Mouse (Mus musculus): ENCODE data around the gene Ctsd. TPM values are rescaled to one million over a fixed set of nuclear protein-coding genes. Genes with fewer than 3 reads are reported as not detected.

Ctsd gene
- polyA plus RNA-seq, 1 experiment from 2014 or later, result 163 TPM

DNA sequence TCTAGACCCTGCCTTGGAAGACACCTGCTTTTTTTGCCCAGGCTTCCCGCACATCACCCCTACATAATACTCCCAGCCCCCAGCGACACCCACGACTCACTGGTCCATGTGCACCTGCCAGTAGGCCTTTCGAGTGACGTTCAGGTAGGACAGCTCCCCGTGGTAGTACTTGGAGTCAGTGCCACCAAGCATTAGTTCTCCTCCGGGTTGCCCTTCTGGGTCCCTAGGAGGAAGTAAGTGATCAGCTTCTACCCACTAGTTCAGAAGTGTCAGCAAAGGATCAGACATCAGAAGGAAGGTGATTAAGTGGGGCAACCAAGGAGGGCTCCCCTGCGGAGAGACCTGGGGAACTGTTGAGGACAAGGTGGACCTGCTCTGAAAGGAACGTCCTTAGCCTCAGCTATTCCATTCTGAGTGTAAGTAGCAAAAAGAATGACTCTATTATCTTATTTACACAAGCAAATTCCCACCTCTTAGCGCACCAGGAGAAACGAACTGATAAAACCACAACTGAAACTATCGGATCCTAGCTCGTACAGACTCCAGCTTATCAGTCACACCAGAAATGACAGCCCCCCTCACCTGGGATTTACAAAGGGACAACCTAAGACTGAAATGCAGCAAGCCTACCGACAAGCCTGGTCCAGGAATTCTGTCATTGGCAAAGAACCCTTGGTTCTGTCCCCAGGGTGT lies 10.5 kb downstream of the Ctsd start:
- DNase-seq (ENCODE audit: low spot score), result no peak
- no peak overlapping the region for H3K4me2 ChIP-seq (ENCODE audit: low read depth, low read length)
- 93% methylated on average over 14 of the region's 14 CpGs for WGBS
- no peak for ATAC-seq (replicated peaks; ENCODE audit: insufficient number of reproducible peaks, low FRiP score, low TSS enrichment, low read depth)
- H3K27me3 ChIP-seq (ENCODE audit: control insufficient read depth, insufficient read depth, low read length), result peaks cover 4% of the 10 kb centered on the region
- no peaks in the 10 kb centered on the region; the same call in 1 of the 2 replicates for H3K4me1 ChIP-seq (ENCODE audit: control insufficient read depth, insufficient read depth, low read length)
- no peak overlapping the region for H3K9ac ChIP-seq (replicated peaks; ENCODE audit: low read length)
- no peak overlapping the region for H3K27ac ChIP-seq (replicated peaks; ENCODE audit: low read depth, low read length)
- no peak overlapping the region for H3K4me3 ChIP-seq (ENCODE audit: low read depth, low read length)
- no peaks in the 10 kb centered on the region for H3K9me3 ChIP-seq (replicated peaks; ENCODE audit: control insufficient read depth, low read length)
- H3K36me3 ChIP-seq (replicated peaks; ENCODE audit: control insufficient read depth, insufficient read depth, low read depth, low read length), result peaks cover 7% of the 10 kb centered on the region

DNA sequence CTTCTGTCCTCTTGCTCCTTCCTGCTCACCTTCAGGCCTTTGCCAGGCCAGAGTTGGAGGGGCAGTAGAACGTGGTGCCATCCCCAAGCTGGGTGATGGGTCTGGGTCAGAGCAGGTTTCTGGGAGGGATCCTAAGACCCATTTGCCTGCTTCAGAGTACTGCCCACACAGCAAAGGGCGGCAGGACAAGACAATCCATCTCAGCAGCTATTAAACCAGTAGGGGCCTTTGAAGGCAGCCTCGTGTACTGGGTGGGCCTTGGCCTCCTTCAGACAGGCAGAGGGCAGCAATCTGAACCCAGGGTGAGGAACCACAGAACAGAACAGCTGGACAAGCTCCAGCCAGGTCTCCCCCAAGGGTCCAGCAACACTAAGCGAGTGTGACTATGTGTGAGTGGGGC lies 11.7 kb downstream of the Ctsd start:
- Histone ChIP-seq H3K9me3 (replicated peaks; ENCODE audit: control insufficient read depth, low read length) (no peaks in the 10 kb centered on the region), H3K4me1 (ENCODE audit: control insufficient read depth, insufficient read depth, low read length) (no peaks in the 10 kb centered on the region; the same call in 1 of the 2 replicates), H3K9ac (replicated peaks; ENCODE audit: low read length) (no peak overlapping the region), H3K4me2 (ENCODE audit: low read depth, low read length) (no peak overlapping the region), H3K36me3 (replicated peaks; ENCODE audit: control insufficient read depth, insufficient read depth, low read depth, low read length) (peaks cover 5% of the 10 kb centered on the region; the same call in 1 of the 2 replicates), H3K27ac (replicated peaks; ENCODE audit: low read depth, low read length) (no peak overlapping the region), H3K4me3 (ENCODE audit: low read depth, low read length) (no peak overlapping the region), H3K27me3 (ENCODE audit: control insufficient read depth, insufficient read depth, low read length) (peaks cover 17% of the 10 kb centered on the region)
- WGBS, result 93% methylated on average over 4 of the region's 4 CpGs
- DNase-seq (ENCODE audit: low spot score) (no peak), ATAC-seq (replicated peaks; ENCODE audit: insufficient number of reproducible peaks, low FRiP score, low TSS enrichment, low read depth) (no peak)

DNA sequence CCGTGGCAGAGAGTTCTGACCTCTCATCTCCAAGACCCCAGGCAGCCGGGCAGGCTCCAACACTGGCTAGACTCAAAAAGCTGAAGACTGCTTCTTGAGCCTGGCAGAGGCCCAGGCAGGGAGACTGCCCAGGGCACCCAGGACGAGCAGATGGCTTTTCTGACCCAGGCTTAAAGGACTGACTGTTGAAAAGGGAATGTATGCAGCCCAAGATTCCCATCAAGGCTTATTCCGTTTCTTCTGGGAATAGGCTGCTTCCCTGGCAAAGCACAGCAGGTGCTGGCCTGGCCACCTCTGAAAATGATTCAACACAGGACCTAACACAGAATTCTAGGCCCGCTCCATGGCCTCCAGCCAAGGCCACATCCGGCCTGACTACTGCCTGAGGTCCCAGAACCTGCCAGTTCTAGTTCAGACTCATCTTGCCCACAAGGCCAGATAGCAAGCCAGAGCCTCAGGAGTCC lies 12.5 kb downstream of the Ctsd start:
- Histone ChIP-seq H3K27me3 (ENCODE audit: control insufficient read depth, insufficient read depth, low read length) (peaks cover 22% of the 10 kb centered on the region), H3K4me2 (ENCODE audit: low read depth, low read length) (no peak overlapping the region), H3K4me1 (ENCODE audit: control insufficient read depth, insufficient read depth, low read length) (no peaks in the 10 kb centered on the region; the same call in 1 of the 2 replicates), H3K9ac (replicated peaks; ENCODE audit: low read length) (no peak overlapping the region), H3K36me3 (replicated peaks; ENCODE audit: control insufficient read depth, insufficient read depth, low read depth, low read length) (peaks cover 3% of the 10 kb centered on the region; the same call in 1 of the 2 replicates), H3K4me3 (ENCODE audit: low read depth, low read length) (no peak overlapping the region), H3K27ac (replicated peaks; ENCODE audit: low read depth, low read length) (no peak overlapping the region), H3K9me3 (replicated peaks; ENCODE audit: control insufficient read depth, low read length) (no peaks in the 10 kb centered on the region)
- DNase-seq (ENCODE audit: low spot score), result no peak
- ATAC-seq (replicated peaks; ENCODE audit: insufficient number of reproducible peaks, low FRiP score, low TSS enrichment, low read depth), result no peak
- 72% methylated on average over 6 of the region's 6 CpGs for WGBS

DNA sequence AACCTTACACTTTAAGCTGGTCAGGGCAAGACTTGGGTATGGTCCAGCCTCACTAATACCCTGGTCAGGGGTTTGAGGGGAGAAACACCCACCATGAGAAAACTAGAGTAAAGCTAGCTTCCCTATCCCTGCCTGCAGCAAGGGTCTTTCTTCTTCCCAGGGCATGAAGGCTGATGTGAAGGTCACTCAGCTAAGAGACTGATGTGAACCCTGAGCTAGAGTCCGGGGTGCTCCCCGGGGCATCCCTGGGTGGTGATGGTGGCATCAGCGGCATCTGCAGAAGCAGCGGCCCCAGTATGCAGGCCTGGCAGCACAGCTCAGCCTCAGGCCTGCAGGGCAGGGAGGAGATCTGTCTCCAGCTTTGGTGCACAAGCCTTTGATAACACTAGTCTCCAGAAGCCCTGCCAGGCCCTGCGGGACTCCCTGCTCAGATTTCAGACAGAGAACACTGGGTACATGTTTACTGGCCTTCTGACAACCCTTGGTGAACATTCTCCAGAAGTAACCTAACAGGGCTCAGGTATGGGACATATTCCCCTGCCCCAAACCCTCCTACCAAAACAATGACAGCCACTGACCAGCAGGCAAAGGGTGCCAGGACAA lies 13.3 kb downstream of the Ctsd start:
- 86% methylated on average over 5 of the region's 5 CpGs for WGBS
- DNase-seq (ENCODE audit: low spot score) (no peak), ATAC-seq (replicated peaks; ENCODE audit: insufficient number of reproducible peaks, low FRiP score, low TSS enrichment, low read depth) (no peak)
- Histone ChIP-seq H3K4me3 (ENCODE audit: low read depth, low read length) (no peak overlapping the region), H3K9me3 (replicated peaks; ENCODE audit: control insufficient read depth, low read length) (no peaks in the 10 kb centered on the region), H3K4me1 (ENCODE audit: control insufficient read depth, insufficient read depth, low read length) (no peaks in the 10 kb centered on the region; the same call in 1 of the 2 replicates), H3K9ac (replicated peaks; ENCODE audit: low read length) (no peak overlapping the region), H3K27me3 (ENCODE audit: control insufficient read depth, insufficient read depth, low read length) (peaks cover 22% of the 10 kb centered on the region), H3K36me3 (replicated peaks; ENCODE audit: control insufficient read depth, insufficient read depth, low read depth, low read length) (no peaks in the 10 kb centered on the region; the same call in 1 of the 2 replicates), H3K27ac (replicated peaks; ENCODE audit: low read depth, low read length) (no peak overlapping the region), H3K4me2 (ENCODE audit: low read depth, low read length) (no peak overlapping the region)

DNA sequence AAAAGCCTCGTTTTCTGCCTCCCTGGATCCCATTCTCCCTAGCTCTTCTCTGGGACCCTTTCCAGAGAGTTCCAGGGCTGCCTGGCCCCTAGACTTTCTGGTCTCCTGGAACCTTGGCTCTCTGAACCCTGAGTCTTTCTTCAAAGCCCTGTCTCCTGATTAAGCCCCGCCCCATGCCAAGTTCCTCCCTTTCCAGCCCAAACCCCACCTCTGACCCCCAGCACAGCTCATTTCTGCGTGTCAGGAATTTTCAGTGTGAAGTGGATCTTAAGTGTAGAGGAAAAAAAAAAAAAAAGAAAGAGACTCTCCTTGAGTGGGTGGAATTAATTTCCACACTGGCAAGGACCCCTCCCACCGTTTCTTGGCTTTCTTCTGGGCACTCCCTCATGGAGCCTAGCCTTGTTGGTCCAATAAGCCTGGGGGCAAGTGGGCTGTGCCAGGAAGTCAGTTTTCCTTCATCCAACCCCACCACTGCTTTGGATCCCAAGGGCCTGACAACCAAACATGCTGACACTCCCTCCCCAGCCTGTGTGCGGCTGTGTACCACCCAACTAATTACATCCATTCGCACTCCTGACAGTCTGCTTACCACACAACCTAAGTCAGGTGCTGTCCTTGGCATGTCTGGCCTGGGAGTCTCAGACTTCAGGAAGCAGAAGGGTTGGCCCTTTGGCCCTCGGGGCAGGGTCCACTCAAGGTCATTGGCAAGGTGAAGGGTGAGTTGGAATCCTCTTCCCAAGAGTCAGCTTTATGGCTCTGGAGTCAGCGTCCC lies 14.0 kb downstream of the Ctsd start, which contains the start of gene Ifitm10:
Gene Ifitm10, minus strand, starts transcription at position 113 of the 772 bp plus-strand sequence.
- Histone ChIP-seq H3K4me1 (ENCODE audit: control insufficient read depth, insufficient read depth, low read length) (no peaks in the 10 kb centered on the region; the same call in 1 of the 2 replicates), H3K4me2 (ENCODE audit: low read depth, low read length) (peak within 1 kb of the TSS; percentile 86; the same call in 1 of the 2 replicates), H3K9me3 (replicated peaks; ENCODE audit: control insufficient read depth, low read length) (no peaks in the 10 kb centered on the region), H3K4me3 (ENCODE audit: low read depth, low read length) (no peak within 1 kb of the TSS), H3K36me3 (replicated peaks; ENCODE audit: control insufficient read depth, insufficient read depth, low read depth, low read length) (no peaks in the 10 kb centered on the region; the same call in 1 of the 2 replicates), H3K9ac (replicated peaks; ENCODE audit: low read length) (no peak within 1 kb of the TSS), H3K27me3 (ENCODE audit: control insufficient read depth, insufficient read depth, low read length) (peaks cover 22% of the 10 kb centered on the region), H3K27ac (replicated peaks; ENCODE audit: low read depth, low read length) (no peak within 1 kb of the TSS)
- ATAC-seq (replicated peaks; ENCODE audit: insufficient number of reproducible peaks, low FRiP score, low TSS enrichment, low read depth) (no peak), DNase-seq (ENCODE audit: low spot score) (no peak)
- 61% methylated on average over 8 of the region's 8 CpGs for WGBS

DNA sequence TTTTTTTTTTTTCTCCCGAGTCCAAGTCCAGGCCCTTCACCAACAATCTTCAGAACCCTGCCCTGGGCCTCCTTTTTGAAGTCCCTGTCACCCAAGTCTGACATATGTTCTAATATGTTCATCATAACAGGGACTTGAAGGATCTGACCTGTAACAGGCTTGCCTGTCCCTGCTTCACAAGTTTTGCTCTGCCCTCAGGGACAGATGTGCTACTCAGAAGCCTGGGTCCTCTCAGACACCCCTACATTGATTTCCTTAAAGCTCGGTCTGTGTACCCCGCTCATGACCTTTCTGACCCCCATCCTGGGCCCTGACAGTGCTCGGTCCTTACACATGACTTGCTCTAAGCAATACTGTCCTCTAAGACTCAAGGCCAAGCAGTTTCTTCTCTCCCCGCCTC lies 14.8 kb downstream of the Ctsd start:
- ATAC-seq (replicated peaks; ENCODE audit: insufficient number of reproducible peaks, low FRiP score, low TSS enrichment, low read depth) (no peak), DNase-seq (ENCODE audit: low spot score) (no peak)
- no peaks in the 10 kb centered on the region for H3K9me3 ChIP-seq (replicated peaks; ENCODE audit: control insufficient read depth, low read length)
- H3K27me3 ChIP-seq (ENCODE audit: control insufficient read depth, insufficient read depth, low read length), result peaks cover 22% of the 10 kb centered on the region
- H3K27ac ChIP-seq (replicated peaks; ENCODE audit: low read depth, low read length), result no peak overlapping the region
- WGBS, result 69% methylated on average over 5 of the region's 5 CpGs
- no peaks in the 10 kb centered on the region; the same call in 1 of the 2 replicates for H3K36me3 ChIP-seq (replicated peaks; ENCODE audit: control insufficient read depth, insufficient read depth, low read depth, low read length)
- H3K4me2 ChIP-seq (ENCODE audit: low read depth, low read length), result no peak overlapping the region
- H3K9ac ChIP-seq (replicated peaks; ENCODE audit: low read length), result no peak overlapping the region
- H3K4me1 ChIP-seq (ENCODE audit: control insufficient read depth, insufficient read depth, low read length), result no peaks in the 10 kb centered on the region; the same call in 1 of the 2 replicates
- H3K4me3 ChIP-seq (ENCODE audit: low read depth, low read length), result no peak overlapping the region

DNA sequence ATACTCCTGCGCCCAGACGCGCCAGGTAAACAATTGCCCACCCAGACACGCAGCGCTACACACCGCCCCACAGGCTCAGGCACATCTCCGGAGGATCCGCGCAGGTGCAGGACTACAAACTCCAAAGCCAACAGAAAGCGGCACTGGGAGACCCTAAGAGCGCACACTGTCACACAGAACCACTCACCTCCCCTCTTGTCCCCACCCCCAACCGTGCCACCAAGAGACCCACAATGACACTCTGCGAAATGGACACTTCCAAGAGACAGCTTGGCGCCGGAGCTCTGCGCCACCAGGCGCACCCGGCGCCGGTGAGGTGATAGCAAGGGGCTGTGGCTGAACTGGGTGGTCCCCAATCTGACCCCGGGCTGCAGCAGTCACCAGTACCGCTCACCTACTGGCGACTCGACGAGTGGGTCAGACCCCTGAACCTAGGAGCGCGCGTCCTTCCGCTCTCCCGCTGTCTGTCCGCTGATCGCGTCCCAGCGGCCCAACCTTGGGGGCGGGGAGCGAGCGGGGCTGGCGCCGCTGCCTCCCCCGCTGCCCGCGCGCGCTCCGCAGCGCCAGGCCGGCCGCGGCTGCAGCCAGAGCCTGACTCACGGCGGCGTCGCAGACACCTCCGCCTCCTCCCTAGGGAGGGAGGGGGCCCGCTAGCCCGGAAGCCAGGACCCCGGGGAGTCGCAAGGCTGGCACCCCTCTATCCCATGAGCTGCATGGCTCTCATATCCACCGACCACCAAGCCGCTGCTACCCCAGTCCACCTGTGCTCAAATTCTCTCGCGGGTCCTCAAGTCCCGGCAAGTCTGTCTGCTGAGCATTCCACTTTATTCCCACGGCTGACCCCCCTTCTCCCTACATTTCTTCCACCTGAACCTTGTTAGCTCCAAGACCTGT lies 15.8 kb downstream of the Ctsd start:
- H3K9me3 ChIP-seq (replicated peaks; ENCODE audit: control insufficient read depth, low read length), result no peaks in the 10 kb centered on the region
- peaks cover 22% of the 10 kb centered on the region for H3K27me3 ChIP-seq (ENCODE audit: control insufficient read depth, insufficient read depth, low read length)
- WGBS, result 3% methylated on average over 47 of the region's 64 CpGs
- ATAC-seq (replicated peaks; ENCODE audit: insufficient number of reproducible peaks, low FRiP score, low TSS enrichment, low read depth) (no peak), DNase-seq (ENCODE audit: low spot score) (peak; percentile 23)
- H3K4me3 ChIP-seq (ENCODE audit: low read depth, low read length), result peak overlapping the region; percentile 43
- H3K4me2 ChIP-seq (ENCODE audit: low read depth, low read length), result peak overlapping the region; percentile 86
- peak overlapping the region; percentile 48 for H3K9ac ChIP-seq (replicated peaks; ENCODE audit: low read length)
- no peaks in the 10 kb centered on the region; the same call in 1 of the 2 replicates for H3K36me3 ChIP-seq (replicated peaks; ENCODE audit: control insufficient read depth, insufficient read depth, low read depth, low read length)
- no peak overlapping the region for H3K27ac ChIP-seq (replicated peaks; ENCODE audit: low read depth, low read length)
- H3K4me1 ChIP-seq (ENCODE audit: control insufficient read depth, insufficient read depth, low read length), result no peaks in the 10 kb centered on the region; the same call in 1 of the 2 replicates

All from embryonic facial prominence, embryonic 11.5 days (tissue).